ENCODE assay signal across 9 mouse cellular contexts in genomic region chr2:66124591-66125271, GRCm38 (mm10). TPM values are rescaled to one million over a fixed set of nuclear protein-coding genes. Genes with fewer than 3 reads are reported as not detected.
DNase-seq lines count a peak whose midpoint lies in the region; ATAC-seq and TF ChIP-seq lines count a peak whose summit lies in the region.
"Had no signal": no experiment of that assay in that cellular context is flagged by ENCODE, and none has a peak within 500 bp of the region (broad histone marks: within the 10 kb centered on the region; RNA-seq: fewer than 3 reads in every experiment).

Gene Galnt3 (minus strand): TSS chr2:66124994.

- H3K36me3 ChIP-seq in heart, postnatal 0 days (replicated peaks; ENCODE audit: control insufficient read depth, insufficient read depth, low read length), result no peaks in the 10 kb centered on the region

- H3K27ac ChIP-seq in heart, postnatal 0 days (ENCODE audit: low read depth), result no peak within 1 kb of the TSS

- peak within 1 kb of the TSS; percentile 64 for H3K4me3 ChIP-seq in heart, postnatal 0 days (ENCODE audit: low read depth, low read length)

- peak; percentile 94 for ATAC-seq in common myeloid progenitor, adult 5-6 weeks (replicated peaks; ENCODE audit: low read depth, poor library complexity, severe bottlenecking)
- 0 out of 2 replicates have a peak, but pooled peaks have one; percentile 11 for ATAC-seq in heart, postnatal 0 days (ENCODE audit: insufficient read depth, low read depth)

- 1% methylated on average over 32 of the region's 74 CpGs for WGBS in heart, postnatal 0 days

- TF ChIP-seq CTCF in heart, postnatal 0 days (IDR thresholded peaks at IDR 0.05; ENCODE audit: low read depth), result no peak

- H3K4me1 ChIP-seq in heart, postnatal 0 days (ENCODE audit: control insufficient read depth, insufficient read depth), result 0 out of 2 replicates have a peak, but pooled peaks cover 4% of the 10 kb centered on the region

- peak within 1 kb of the TSS; percentile 99 for H3K4me2 ChIP-seq in heart, postnatal 0 days (ENCODE audit: low read depth, low read length)

- H3K9me3 ChIP-seq in heart, postnatal 0 days (replicated peaks; ENCODE audit: control insufficient read depth, low read length), result no peaks in the 10 kb centered on the region

- peak; percentile 10 to 26 for DNase-seq in gastrocnemius, postnatal 4 days (ENCODE audit: low spot score in 2 of 2)
- DNase-seq in gastrocnemius, adult 18-20 months (ENCODE audit: low spot score), result no peak
- no peak for DNase-seq in heart, postnatal 0 days (ENCODE audit: low spot score)
- peak; percentile 82 for DNase-seq in kidney, postnatal 14 days
- peak; percentile 78 to 86 for DNase-seq in lung, adult 18-20 months
- DNase-seq in neural tube, embryonic 10.5 days (ENCODE audit: extremely low spot score, low spot score), result peak; percentile 56
- DNase-seq in testis, postnatal 14 days (ENCODE audit: low spot score), result peak; percentile 66

- 0 out of 2 replicates have a peak within 1 kb of the TSS, but pooled peaks have one; percentile 27 for H3K9ac ChIP-seq in heart, postnatal 0 days (replicated peaks; ENCODE audit: low read depth, low read length)

- peaks cover 34% of the 10 kb centered on the region for H3K27me3 ChIP-seq in heart, postnatal 0 days (ENCODE audit: control insufficient read depth, insufficient read depth, low read length)

- TF ChIP-seq EP300 in heart, postnatal 0 days (IDR thresholded peaks at IDR 0.05; ENCODE audit: low read depth), result no peak

RNA-seq across cellular contexts. Expression of gene Galnt3, which starts in this region (rescaled TPM):
- total RNA-seq in gastrocnemius, postnatal 4 days (2021), result under 1 TPM; 0.17 to 0.52 TPM
- total RNA-seq in gastrocnemius, adult 18-20 months (2021), result under 1 TPM in 1 of 2 experiments, not detected in 1; 0.36 TPM
- total RNA-seq in common myeloid progenitor, adult 5-6 weeks (2017), result 1.7 and 3.7 TPM in 2 replicates
- 0.70 TPM in 1 of 2 replicates, not detected in the other for total RNA-seq in heart, postnatal 0 days (2014; rRNA removed; ENCODE audit: low replicate concordance)
- 0.07 and 0.37 TPM in 2 replicates for polyA plus RNA-seq in heart, postnatal 0 days (2015; fragmentation: Nextera tagmentation; extraction: Ambion mirVana)
- total RNA-seq: MEL had no signal

Comparison
In these comparisons a context has a peak if more than half of its experiments do, and no peak if none do; other contexts are left out.
1. Peak in DNase-seq in gastrocnemius, postnatal 4 days; RNA of the gene not detected or under 1 TPM.
2. Peak in ATAC-seq, H3K4me3 ChIP-seq, H3K9ac ChIP-seq and H3K4me2 ChIP-seq in heart, postnatal 0 days; RNA of the gene not detected or under 1 TPM.
3. DNase-seq: peak in kidney, postnatal 14 days (single experiment), lung, adult 18-20 months (2 of 2), neural tube, embryonic 10.5 days (single experiment) and testis, postnatal 14 days (single experiment); none in gastrocnemius, adult 18-20 months (single experiment) and heart, postnatal 0 days (single experiment).